ENCODE assay signal across 21 mouse cellular contexts in genomic region chr6:84246979-84247378, GRCm38 (mm10).
A peak's percentile ranks its signal among the peaks of the same experiment; 100 is the strongest.
DNase-seq lines count a peak whose midpoint lies in the region; ATAC-seq and TF ChIP-seq lines count a peak whose summit lies in the region.
"Had no signal": no experiment of that assay in that cellular context is flagged by ENCODE, and none has a peak within 500 bp of the region (broad histone marks: within the 10 kb centered on the region; RNA-seq: fewer than 3 reads in every experiment).

No protein-coding gene starts in this region.

- DNase-seq in frontal cortex, postnatal 10 days (ENCODE audit: low spot score in 2 of 2) = no peak
- DNase-seq in 3T3-L1 (ENCODE audit: low read depth, low spot score) = peak; percentile 85
- DNase-seq in thymus, postnatal 25 days = no peak
- no peak for DNase-seq in heart, adult 2 months
- DNase-seq: adrenal gland, adult 2 months; cerebellum, adult 11-12 months; cerebellum, postnatal 25 days; heart, postnatal 4 days; kidney, adult 8-10 months; kidney, postnatal 10 days; liver, embryonic 13.5 days had no signal

- no peak for TF ChIP-seq POLR2A in heart, adult 2 months (IDR thresholded peaks at IDR 0.05; ENCODE audit: insufficient read depth, low read depth, low read length)

- TF ChIP-seq CTCF in heart, adult 2 months (IDR thresholded peaks at IDR 0.05) = no peak

- intact Hi-C loops in heart, adult 2 months (cut with DNase I) = no loop called here

- H3K4me1 ChIP-seq in embryonic facial prominence, embryonic 13.5 days = peaks cover 14% of the 10 kb centered on the region
- peaks cover 30% of the 10 kb centered on the region for H3K4me1 ChIP-seq in limb, embryonic 13.5 days
- H3K4me1 ChIP-seq in heart, adult 2 months (ENCODE audit: control insufficient read depth, insufficient read depth, low read length) = peaks cover 6% of the 10 kb centered on the region
- H3K4me1 ChIP-seq: forebrain, embryonic 10.5 days; intestine, embryonic 15.5 days; liver, embryonic 13.5 days; megakaryocyte, embryonic 14.5 days; midbrain, embryonic 13.5 days had no signal

- ATAC-seq in frontal cortex, adult (ENCODE audit: low TSS enrichment) = peak; percentile 50; the same call in 1 of the 2 replicates
- no peak for ATAC-seq in embryonic facial prominence, embryonic 13.5 days (ENCODE audit: insufficient number of reproducible peaks, insufficient read depth, low FRiP score, low TSS enrichment, low read depth)
- ATAC-seq in limb, embryonic 13.5 days (ENCODE audit: low FRiP score, low read depth) = no peak
- ATAC-seq: forebrain, embryonic 16.5 days; hindbrain, embryonic 16.5 days; intestine, embryonic 15.5 days; midbrain, embryonic 13.5 days had no signal

- no peaks in the 10 kb centered on the region for H3K79me2 ChIP-seq in heart, adult 2 months (replicated peaks; ENCODE audit: control insufficient read depth, insufficient read depth, low read length)

- no peak overlapping the region for H3K9ac ChIP-seq in embryonic facial prominence, embryonic 13.5 days
- H3K9ac ChIP-seq in limb, embryonic 13.5 days = no peak overlapping the region
- H3K9ac ChIP-seq in heart, adult 2 months (ENCODE audit: low read depth, low read length) = no peak overlapping the region
- H3K9ac ChIP-seq: heart, embryonic 15.5 days; intestine, embryonic 15.5 days; liver, embryonic 13.5 days; midbrain, embryonic 13.5 days had no signal

- H3K27ac ChIP-seq in embryonic facial prominence, embryonic 13.5 days = peak overlapping the region; percentile 75
- H3K27ac ChIP-seq in limb, embryonic 13.5 days = peak overlapping the region; percentile 72; the same call in 1 of the 2 replicates
- H3K27ac ChIP-seq in heart, adult 2 months = no peak overlapping the region
- H3K27ac ChIP-seq: forebrain, embryonic 10.5 days; heart, embryonic 15.5 days; intestine, embryonic 15.5 days; liver, embryonic 13.5 days; midbrain, embryonic 13.5 days had no signal

- no peaks in the 10 kb centered on the region for H3K9me3 ChIP-seq in embryonic facial prominence, embryonic 13.5 days
- no peaks in the 10 kb centered on the region for H3K9me3 ChIP-seq in limb, embryonic 13.5 days
- H3K9me3 ChIP-seq: forebrain, embryonic 10.5 days; heart, embryonic 15.5 days; intestine, embryonic 15.5 days; midbrain, embryonic 13.5 days had no signal

- H3K36me3 ChIP-seq in embryonic facial prominence, embryonic 13.5 days = no peaks in the 10 kb centered on the region
- H3K36me3 ChIP-seq in limb, embryonic 13.5 days = no peaks in the 10 kb centered on the region
- H3K36me3 ChIP-seq in heart, adult 2 months (ENCODE audit: control insufficient read depth, insufficient read depth, low read length) = no peaks in the 10 kb centered on the region
- H3K36me3 ChIP-seq: forebrain, embryonic 10.5 days; heart, embryonic 15.5 days; intestine, embryonic 15.5 days; liver, embryonic 13.5 days; midbrain, embryonic 13.5 days had no signal

- no peak for TF ChIP-seq EP300 in heart, adult 2 months (IDR thresholded peaks at IDR 0.05; ENCODE audit: insufficient read depth, low read depth, low read length)

- no peak overlapping the region for H3K4me3 ChIP-seq in embryonic facial prominence, embryonic 13.5 days
- H3K4me3 ChIP-seq in limb, embryonic 13.5 days = no peak overlapping the region
- H3K4me3 ChIP-seq in heart, adult 2 months = no peak overlapping the region
- H3K4me3 ChIP-seq: forebrain, embryonic 10.5 days; heart, embryonic 15.5 days; intestine, embryonic 15.5 days; liver, embryonic 13.5 days; midbrain, embryonic 13.5 days had no signal

- 27% methylated on average over 5 of the region's 5 CpGs for WGBS in embryonic facial prominence, embryonic 13.5 days
- WGBS in limb, embryonic 13.5 days = 36% methylated on average over 5 of the region's 5 CpGs
- WGBS in heart, adult 2 months = 29% methylated on average over 5 of the region's 5 CpGs

- H3K27me3 ChIP-seq in embryonic facial prominence, embryonic 13.5 days = no peaks in the 10 kb centered on the region
- no peaks in the 10 kb centered on the region for H3K27me3 ChIP-seq in limb, embryonic 13.5 days
- no peaks in the 10 kb centered on the region for H3K27me3 ChIP-seq in heart, adult 2 months (ENCODE audit: control insufficient read depth, insufficient read depth, low read length)
- H3K27me3 ChIP-seq: heart, embryonic 15.5 days; intestine, embryonic 15.5 days; liver, embryonic 13.5 days; megakaryocyte, embryonic 14.5 days; midbrain, embryonic 13.5 days had no signal

- no peak overlapping the region for H3K4me2 ChIP-seq in embryonic facial prominence, embryonic 13.5 days
- no peak overlapping the region for H3K4me2 ChIP-seq in limb, embryonic 13.5 days (replicated peaks)
- H3K4me2 ChIP-seq: heart, embryonic 15.5 days; intestine, embryonic 15.5 days; liver, embryonic 13.5 days; midbrain, embryonic 13.5 days had no signal
